Mouse (Mus musculus) kidney, embryonic 14.5 days (tissue): ENCODE results near the gene Nek2. TPM values are rescaled to one million over a fixed set of nuclear protein-coding genes. Genes with fewer than 3 reads are reported as not detected.

ENCODE experiments used
- ATAC-seq: fragments of 200-750 bp; cut with Nextera tagmentation; 2 replicates; pipeline ENCODE4 v1.8.0; 2017; ENCODE audit warnings: moderate number of reproducible peaks, mild to moderate bottlenecking, moderate TSS enrichment, moderate library complexity; ENCODE audit not compliant: low FRiP score, low TSS enrichment
- H3K27ac ChIP-seq: fragments of 300-500 bp; sonication (generic); 2 replicates; pipeline ENCODE4 v1.5.1; 2014; ENCODE audit warnings: low read depth, mild to moderate bottlenecking, low read length, moderate library complexity, mixed read lengths
- H3K27me3 ChIP-seq: fragments of 300-500 bp; sonication (generic); 2 replicates; pipeline ENCODE4 v1.6.1; 2014; ENCODE audit warnings: mild to moderate bottlenecking, low read length; ENCODE audit not compliant: control insufficient read depth, insufficient read depth
- H3K36me3 ChIP-seq: fragments of 300-500 bp; sonication (generic); 2 replicates; pipeline ENCODE4 v1.6.1; 2014; ENCODE audit warnings: low read length, mixed read lengths; ENCODE audit not compliant: control insufficient read depth, insufficient read depth
- H3K4me1 ChIP-seq: fragments of 300-500 bp; sonication (generic); 2 replicates; pipeline ENCODE4 v1.6.1; 2014; ENCODE audit warnings: low read length, mixed read lengths; ENCODE audit not compliant: control insufficient read depth, insufficient read depth
- H3K4me2 ChIP-seq: fragments of 300-500 bp; sonication (generic); replicated peaks from 2 replicates; pipeline ENCODE4 v1.6.1; 2014; ENCODE audit warnings: low read depth, mild to moderate bottlenecking, low read length
- H3K4me3 ChIP-seq: fragments of 300-500 bp; sonication (generic); 2 replicates; pipeline ENCODE4 v1.5.1; 2014; ENCODE audit warnings: mild to moderate bottlenecking, low read length
- H3K9ac ChIP-seq: fragments of 300-500 bp; sonication (generic); 2 replicates; pipeline ENCODE4 v1.6.1; 2014; ENCODE audit warnings: low read depth, mild to moderate bottlenecking, low read length, moderate library complexity
- H3K9me3 ChIP-seq: fragments of 300-500 bp; sonication (generic); 2 replicates; pipeline ENCODE4 v1.6.1; 2016; ENCODE audit warnings: low read length; ENCODE audit not compliant: control insufficient read depth
- WGBS: fragments of 180-500 bp; shearing (Covaris S2); extraction: QIAGEN DNeasy Blood & Tissue Kit; methylation state at CpG from one replicate; pipeline ENCODE4 v1.1.7; 2014; 5-methylcytosine and 5-hydroxymethylcytosine counted together
- polyA plus RNA-seq: library from polyadenylated mRNA; unstranded; fragments of >200 nt; fragmentation: Nextera tagmentation; extraction: Ambion mirVana; gene quantifications from 2 replicates; pipeline ENCODE4 v1.2.1, GENCODE M21; 2014

Gene Nek2
- polyA plus RNA-seq, 1 experiment from 2014 or later = 45.5 TPM

DNA sequence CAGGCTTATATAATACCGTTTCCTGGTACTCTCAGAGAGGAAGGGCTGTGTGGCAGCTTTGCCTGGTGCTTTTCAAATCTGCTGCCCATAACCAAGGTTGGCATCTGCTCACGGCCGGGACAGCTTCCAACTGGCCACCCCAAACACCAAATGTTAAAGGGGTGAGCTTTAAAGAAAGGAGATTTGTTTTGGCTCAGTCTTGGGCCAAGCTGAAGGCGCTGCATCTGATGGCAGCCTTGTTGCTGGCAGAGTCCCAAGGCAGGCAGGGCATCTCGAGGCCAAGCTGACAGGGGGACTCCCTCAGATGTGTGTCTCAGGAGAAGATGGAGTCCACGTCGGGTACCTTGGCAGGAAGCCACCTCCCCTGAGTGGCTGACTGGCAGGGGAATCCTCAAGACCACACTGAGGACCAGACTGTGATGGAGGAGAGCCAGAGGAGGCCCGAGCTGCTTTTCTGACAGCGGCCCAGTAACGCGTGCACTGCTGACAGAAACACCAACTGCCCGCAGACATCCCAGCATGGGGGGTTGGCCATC is 12.5 kb upstream of the Nek2 start:
- no peak overlapping the region for H3K27ac ChIP-seq
- 79% methylated on average over 12 of the region's 12 CpGs for WGBS
- no peak for ATAC-seq
- H3K27me3 ChIP-seq = no peaks in the 10 kb centered on the region
- H3K36me3 ChIP-seq = no peaks in the 10 kb centered on the region
- H3K4me2 ChIP-seq = no peak overlapping the region
- no peak overlapping the region for H3K4me3 ChIP-seq
- H3K9ac ChIP-seq = no peak overlapping the region
- no peaks in the 10 kb centered on the region for H3K4me1 ChIP-seq
- peaks cover 4% of the 10 kb centered on the region; the same call in 1 of the 2 replicates for H3K9me3 ChIP-seq

DNA sequence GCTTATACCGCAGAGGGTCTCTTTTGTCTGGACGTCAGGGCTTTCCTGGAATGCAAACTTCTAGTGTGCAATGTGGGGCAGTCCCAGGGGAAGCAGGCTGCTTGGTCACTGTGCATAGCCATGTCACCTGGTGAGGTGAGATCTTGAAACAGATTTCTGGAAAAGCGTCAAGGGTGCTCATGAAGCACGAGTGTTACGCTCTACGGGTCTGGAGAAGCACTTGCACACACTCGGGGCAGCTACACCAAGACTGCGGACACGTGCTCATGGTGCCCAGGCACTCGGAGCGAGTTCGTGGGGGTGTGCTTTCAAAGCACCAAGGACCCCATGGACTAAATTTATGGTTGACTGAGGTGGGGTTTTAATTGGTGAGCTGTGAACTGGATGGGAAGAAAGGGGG is 9.5 kb upstream of the Nek2 start:
- no peak overlapping the region for H3K27ac ChIP-seq
- H3K4me2 ChIP-seq = no peak overlapping the region
- no peak for ATAC-seq
- H3K36me3 ChIP-seq = no peaks in the 10 kb centered on the region
- WGBS = 69% methylated on average over 12 of the region's 12 CpGs
- no peaks in the 10 kb centered on the region for H3K4me1 ChIP-seq
- no peaks in the 10 kb centered on the region for H3K27me3 ChIP-seq
- peaks cover 1% of the 10 kb centered on the region; the same call in 1 of the 2 replicates for H3K9me3 ChIP-seq
- H3K4me3 ChIP-seq = no peak overlapping the region
- no peak overlapping the region for H3K9ac ChIP-seq

DNA sequence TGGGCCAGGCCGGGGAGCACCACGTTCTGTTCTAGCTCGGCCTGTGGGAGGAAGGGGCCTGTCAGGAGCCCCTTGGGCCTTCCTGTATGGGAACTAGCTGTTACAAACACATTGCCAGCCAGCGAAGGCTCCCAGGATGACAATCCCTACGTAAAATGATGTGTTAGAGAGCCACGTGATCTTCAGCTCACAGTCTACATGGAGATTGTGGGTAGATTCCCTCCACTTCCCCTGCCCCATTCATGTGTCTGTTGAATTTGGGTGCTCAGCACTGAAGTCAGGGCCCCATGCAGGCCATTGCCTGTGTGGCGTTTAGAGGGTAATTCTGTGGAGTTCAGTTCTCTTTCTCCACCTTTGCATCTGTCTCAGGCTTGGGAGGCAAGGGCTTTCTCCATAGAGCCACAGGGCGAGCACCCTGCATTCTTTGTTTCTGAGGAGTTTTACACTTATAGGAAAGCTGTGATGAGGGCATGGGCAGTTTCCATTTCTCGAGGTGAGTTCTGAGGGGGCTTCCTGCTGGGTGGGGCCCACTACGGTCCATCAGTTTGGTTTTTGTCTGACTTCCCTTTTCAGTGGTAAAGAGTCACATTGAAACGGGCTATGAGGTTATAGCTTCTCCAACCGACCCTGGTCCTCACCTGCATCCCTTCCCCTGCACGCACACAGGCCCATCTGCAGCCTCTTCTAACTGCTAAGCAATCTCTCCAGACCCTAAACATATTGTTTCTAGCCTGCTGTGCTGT is 8.1 kb upstream of the Nek2 start:
- no peak overlapping the region for H3K9ac ChIP-seq
- H3K36me3 ChIP-seq = no peaks in the 10 kb centered on the region
- no peak overlapping the region for H3K4me2 ChIP-seq
- no peaks in the 10 kb centered on the region for H3K27me3 ChIP-seq
- ATAC-seq = no peak
- no peaks in the 10 kb centered on the region for H3K9me3 ChIP-seq
- WGBS = 83% methylated on average over 13 of the region's 13 CpGs
- H3K27ac ChIP-seq = no peak overlapping the region
- H3K4me3 ChIP-seq = no peak overlapping the region
- no peaks in the 10 kb centered on the region for H3K4me1 ChIP-seq

DNA sequence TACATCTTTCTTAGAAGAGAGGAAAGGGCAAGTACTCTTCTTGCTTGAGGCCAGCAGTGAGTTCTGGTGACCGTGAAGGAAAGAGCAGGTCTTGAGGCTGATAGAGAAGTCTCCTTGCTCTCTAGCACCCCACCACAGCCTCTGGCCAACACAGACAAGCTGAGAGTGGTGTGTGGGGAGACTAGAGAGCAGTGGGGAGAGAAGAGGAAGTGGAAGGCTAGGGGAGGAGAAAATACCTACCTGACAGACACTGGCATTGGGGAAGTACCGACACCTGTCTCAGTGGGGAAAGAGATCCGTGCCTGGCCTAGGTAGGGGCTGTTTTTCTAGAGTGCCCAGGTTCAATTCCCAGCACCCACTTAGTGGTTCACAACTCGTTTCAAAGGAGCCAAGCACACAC is 7.0 kb upstream of the Nek2 start:
- no peaks in the 10 kb centered on the region for H3K4me1 ChIP-seq
- ATAC-seq = no peak
- H3K9me3 ChIP-seq = no peaks in the 10 kb centered on the region
- no peak overlapping the region for H3K9ac ChIP-seq
- no peak overlapping the region for H3K4me2 ChIP-seq
- H3K27ac ChIP-seq = no peak overlapping the region
- no peaks in the 10 kb centered on the region for H3K36me3 ChIP-seq
- 87% methylated on average over 4 of the region's 4 CpGs for WGBS
- H3K4me3 ChIP-seq = no peak overlapping the region
- no peaks in the 10 kb centered on the region for H3K27me3 ChIP-seq

DNA sequence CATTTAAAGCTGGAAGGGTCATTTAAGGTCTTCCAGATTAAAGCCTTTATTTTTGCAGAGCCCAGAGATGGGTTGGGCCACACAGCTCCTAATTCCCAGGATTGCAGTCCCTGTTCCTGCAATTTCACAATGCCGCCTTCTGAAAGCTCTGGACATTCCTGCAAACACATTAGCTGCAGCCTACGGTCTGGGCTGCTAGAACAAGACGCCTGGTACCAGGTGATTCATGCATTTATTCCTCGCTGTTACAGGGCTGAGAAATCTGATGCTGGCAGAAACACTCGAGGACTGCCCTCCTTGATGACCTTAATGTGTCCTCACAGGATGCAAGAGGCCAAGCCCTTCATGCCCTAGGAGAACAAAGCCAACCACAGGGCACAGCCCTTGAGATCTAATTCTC is 6.3 kb upstream of the Nek2 start:
- H3K27me3 ChIP-seq = no peaks in the 10 kb centered on the region
- 19% methylated on average over 5 of the region's 5 CpGs for WGBS
- H3K9ac ChIP-seq = no peak overlapping the region
- no peaks in the 10 kb centered on the region for H3K9me3 ChIP-seq
- no peaks in the 10 kb centered on the region for H3K36me3 ChIP-seq
- no peaks in the 10 kb centered on the region for H3K4me1 ChIP-seq
- ATAC-seq = no peak
- H3K4me2 ChIP-seq = no peak overlapping the region
- no peak overlapping the region for H3K4me3 ChIP-seq
- H3K27ac ChIP-seq = no peak overlapping the region

DNA sequence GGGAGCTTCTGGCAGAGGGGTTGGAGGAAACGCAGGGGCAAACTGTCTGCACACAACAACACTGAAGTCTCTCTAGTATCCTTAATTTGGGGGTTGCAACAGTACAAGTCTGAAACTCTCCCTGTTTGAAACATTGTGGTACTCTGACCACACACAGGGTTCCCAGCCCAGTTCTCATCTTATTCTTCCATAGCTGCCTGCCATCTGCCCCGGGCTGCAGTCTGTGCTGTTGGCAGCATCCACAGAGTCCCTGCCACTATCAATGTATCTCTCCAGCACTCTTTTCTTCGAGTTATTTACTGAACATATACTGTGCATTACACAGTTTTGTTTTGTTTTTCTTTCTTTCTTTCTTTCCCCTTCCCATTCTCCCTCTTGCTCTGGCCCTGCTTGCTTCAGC is 4.6 kb upstream of the Nek2 start:
- 78% methylated on average over 3 of the region's 3 CpGs for WGBS
- no peak for ATAC-seq

DNA sequence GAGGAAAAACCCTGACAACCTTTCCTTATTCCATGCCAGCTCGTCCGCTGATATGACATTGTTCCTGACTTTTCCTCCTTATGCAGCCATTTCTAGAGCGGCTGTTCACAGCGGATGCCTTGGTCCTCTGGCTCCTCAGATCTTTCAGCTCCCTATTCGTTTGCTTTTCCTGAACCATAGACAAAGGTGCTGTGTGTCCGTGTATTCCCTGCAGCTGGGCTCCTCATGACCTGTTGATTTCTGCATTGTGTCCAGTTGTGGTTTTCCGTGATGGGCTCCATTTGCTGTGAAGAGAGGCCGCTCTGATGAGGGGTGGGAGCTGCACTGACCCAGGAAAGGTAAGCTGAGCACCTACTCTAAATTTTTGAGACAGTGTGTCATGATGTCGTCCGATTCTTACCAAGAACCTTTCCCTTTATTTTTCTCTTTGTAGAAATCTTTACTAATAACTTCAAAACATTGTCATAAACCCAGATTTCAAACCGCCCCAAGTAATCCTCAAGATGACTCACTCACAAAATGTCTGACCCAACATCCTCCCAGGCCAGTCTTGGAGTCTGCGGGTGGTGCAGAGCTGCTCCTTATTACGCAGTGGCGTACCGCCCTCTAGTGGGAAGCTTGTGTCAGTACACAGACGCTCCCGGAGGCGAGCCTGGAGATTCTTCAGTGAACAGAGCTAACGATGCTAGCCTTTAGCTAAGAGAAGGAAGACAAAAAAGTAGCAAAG is 3.7 kb upstream of the Nek2 start:
- no peaks in the 10 kb centered on the region for H3K9me3 ChIP-seq
- no peaks in the 10 kb centered on the region for H3K27me3 ChIP-seq
- WGBS = 36% methylated on average over 19 of the region's 19 CpGs
- H3K9ac ChIP-seq = 0 out of 2 replicates have a peak overlapping the region, but pooled peaks have one; percentile 7
- H3K4me2 ChIP-seq = no peak overlapping the region
- H3K27ac ChIP-seq = no peak overlapping the region
- H3K4me3 ChIP-seq = no peak overlapping the region
- no peaks in the 10 kb centered on the region for H3K36me3 ChIP-seq
- ATAC-seq = peak; percentile 63
- peaks cover 12% of the 10 kb centered on the region; the same call in 1 of the 2 replicates for H3K4me1 ChIP-seq

More for the DNA sequence above, 4.6 kb upstream of the Nek2 start:
- Histone ChIP-seq H3K27ac (no peak overlapping the region), H3K36me3 (no peaks in the 10 kb centered on the region), H3K27me3 (no peaks in the 10 kb centered on the region), H3K4me2 (no peak overlapping the region), H3K9ac (no peak overlapping the region), H3K4me1 (peaks cover 6% of the 10 kb centered on the region; the same call in 1 of the 2 replicates), H3K9me3 (no peaks in the 10 kb centered on the region), H3K4me3 (no peak overlapping the region)

DNA sequence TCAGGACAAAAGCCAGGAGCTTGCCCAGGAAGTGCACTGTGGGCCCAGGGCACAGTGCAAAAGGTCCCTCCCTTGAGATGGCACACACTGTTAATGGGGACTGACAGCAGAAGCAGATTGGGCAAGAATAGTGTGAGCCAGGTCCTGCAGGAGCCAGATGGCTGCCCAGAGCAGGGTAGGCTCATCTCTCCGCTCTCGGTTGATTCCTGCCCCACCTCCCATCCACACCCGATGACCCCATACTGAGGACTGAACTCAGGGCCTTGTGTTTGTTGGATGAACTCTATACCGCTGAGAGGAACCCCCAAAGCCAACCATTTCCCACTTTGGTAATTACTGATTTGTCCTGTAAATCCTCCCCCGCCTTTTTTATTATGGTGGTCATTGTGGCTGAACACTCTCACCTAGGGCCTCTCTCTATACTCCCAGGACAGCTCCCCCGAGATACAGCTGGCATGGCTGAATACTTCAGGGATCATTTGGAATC is 3.1 kb upstream of the Nek2 start:
- no peak overlapping the region for H3K9ac ChIP-seq
- ATAC-seq = 0 out of 2 replicates have a peak, but pooled peaks have one; percentile 8
- no peak overlapping the region for H3K4me2 ChIP-seq
- no peaks in the 10 kb centered on the region for H3K27me3 ChIP-seq
- H3K4me3 ChIP-seq = no peak overlapping the region
- WGBS = 27% methylated on average over 6 of the region's 6 CpGs
- H3K36me3 ChIP-seq = peaks cover 5% of the 10 kb centered on the region; the same call in 1 of the 2 replicates
- peaks cover 13% of the 10 kb centered on the region; the same call in 1 of the 2 replicates for H3K4me1 ChIP-seq
- no peak overlapping the region for H3K27ac ChIP-seq
- H3K9me3 ChIP-seq = no peaks in the 10 kb centered on the region

DNA sequence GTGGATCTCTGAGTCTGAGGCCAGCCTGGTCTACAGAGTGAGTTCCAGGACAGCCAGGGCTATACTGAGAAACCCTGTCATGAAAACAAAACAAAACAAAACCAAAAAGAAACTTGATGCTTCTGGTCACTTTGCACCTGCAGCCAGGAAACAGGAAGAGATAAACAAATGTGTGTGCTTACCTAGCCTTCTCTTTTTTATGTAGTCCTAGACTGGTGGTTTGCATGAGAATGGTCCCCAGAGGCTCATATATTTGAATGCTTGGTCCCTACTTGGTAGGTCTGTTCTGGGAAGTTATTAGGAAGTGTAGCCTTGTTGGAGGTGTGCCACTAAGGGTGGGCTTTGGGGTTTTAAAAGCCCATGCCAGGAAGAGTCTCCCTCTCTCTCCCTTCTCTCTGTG is 2.2 kb upstream of the Nek2 start:
- no peak for ATAC-seq
- Histone ChIP-seq H3K4me2 (no peak overlapping the region), H3K36me3 (peaks cover 12% of the 10 kb centered on the region; the same call in 1 of the 2 replicates), H3K27ac (no peak overlapping the region), H3K9me3 (no peaks in the 10 kb centered on the region), H3K4me1 (peaks cover 13% of the 10 kb centered on the region; the same call in 1 of the 2 replicates), H3K9ac (no peak overlapping the region), H3K27me3 (no peaks in the 10 kb centered on the region), H3K4me3 (no peak overlapping the region)
